Comparison of ENCODE assay signal across 7 mouse cellular contexts in the genomic region with DNA sequence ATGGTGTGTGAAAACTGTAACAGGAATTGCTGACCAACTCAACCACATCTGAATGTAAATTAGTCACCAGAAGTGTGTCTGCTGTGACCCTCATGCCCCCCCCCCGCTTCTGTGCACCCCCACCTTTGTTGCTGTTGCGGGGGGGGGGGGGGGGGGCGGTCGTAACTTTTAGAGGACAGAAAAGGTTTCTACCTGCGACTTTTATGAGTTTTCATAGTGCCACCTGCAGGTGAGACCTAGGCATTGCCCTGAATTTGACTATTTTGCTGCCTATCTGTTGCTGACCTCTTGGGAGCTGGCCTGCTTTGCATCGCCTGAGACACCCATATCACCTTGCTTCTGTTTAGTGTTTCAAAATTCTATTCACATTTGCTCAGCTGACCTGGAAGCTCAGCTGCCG. TPM values are rescaled to one million over a fixed set of nuclear protein-coding genes. Genes with fewer than 3 reads are reported as not detected.
DNase-seq lines count a peak whose midpoint lies in the region; ATAC-seq and TF ChIP-seq lines count a peak whose summit lies in the region.

No protein-coding gene starts in this region.

- H3K4me3 ChIP-seq in layer of hippocampus, adult 2 months, result no peak overlapping the region
- H3K4me3 ChIP-seq in lung, embryonic 14.5 days (ENCODE audit: low read depth, low read length), result no peak overlapping the region
- no peak overlapping the region for H3K4me3 ChIP-seq in stomach, embryonic 16.5 days (replicated peaks; ENCODE audit: low read length)

- ATAC-seq in lung, embryonic 14.5 days (ENCODE audit: insufficient read depth), result no peak
- ATAC-seq in stomach, embryonic 16.5 days (ENCODE audit: insufficient read depth, low FRiP score), result no peak

- no peaks in the 10 kb centered on the region for H3K27me3 ChIP-seq in lung, embryonic 14.5 days (ENCODE audit: insufficient read depth, low read length)
- H3K27me3 ChIP-seq in stomach, embryonic 16.5 days (ENCODE audit: control insufficient read depth, insufficient read depth, low read length), result no peaks in the 10 kb centered on the region

- DNase-seq in layer of hippocampus, adult 2 months (ENCODE audit: low spot score in 2 of 2), result peak in 1 of 2 experiments; percentile 70
- no peak for DNase-seq in layer of hippocampus, adult 9-10 months (ENCODE audit: low spot score)
- peak; percentile 54 for DNase-seq in MEL-GATA-1-ER (ENCODE audit: extremely low read depth, low read depth)
- DNase-seq in brain, embryonic 14.5 days (ENCODE audit: low read depth), result peak; percentile 51
- peak; percentile 68 for DNase-seq in heart, postnatal 4 days
- peak; percentile 76 for DNase-seq in lung, embryonic 14.5 days

- no peak overlapping the region for H3K4me2 ChIP-seq in lung, embryonic 14.5 days
- no peak overlapping the region for H3K4me2 ChIP-seq in stomach, embryonic 16.5 days (ENCODE audit: low read depth, low read length)

- H3K36me3 ChIP-seq in lung, embryonic 14.5 days (ENCODE audit: insufficient read depth), result no peaks in the 10 kb centered on the region
- H3K36me3 ChIP-seq in stomach, embryonic 16.5 days (ENCODE audit: control insufficient read depth, insufficient read depth, low read length), result no peaks in the 10 kb centered on the region

- H3K9ac ChIP-seq in lung, embryonic 14.5 days, result no peak overlapping the region
- H3K9ac ChIP-seq in stomach, embryonic 16.5 days (ENCODE audit: low read length), result 0 out of 2 replicates have a peak overlapping the region, but pooled peaks have one; percentile 54

- no peaks in the 10 kb centered on the region for H3K9me3 ChIP-seq in lung, embryonic 14.5 days (ENCODE audit: low read depth, low read length)
- no peaks in the 10 kb centered on the region for H3K9me3 ChIP-seq in stomach, embryonic 16.5 days (replicated peaks; ENCODE audit: control insufficient read depth, low read length)

- no peak for TF ChIP-seq POLR2A in brain, embryonic 14.5 days (IDR thresholded peaks at IDR 0.05; ENCODE audit: borderline replicate concordance, extremely low read depth, insufficient read depth, insufficient read length, poor library complexity, severe bottlenecking)

- H3K27ac ChIP-seq in layer of hippocampus, adult 2 months, result no peak overlapping the region
- no peak overlapping the region for H3K27ac ChIP-seq in lung, embryonic 14.5 days (ENCODE audit: low read depth)
- no peak overlapping the region for H3K27ac ChIP-seq in stomach, embryonic 16.5 days (ENCODE audit: low read length)

- TF ChIP-seq CTCF in layer of hippocampus, adult 2 months (conservative IDR thresholded peaks at IDR 0.05), result peak; percentile 81
- peak; percentile 65; the same call in 1 of the 2 replicates for TF ChIP-seq CTCF in brain, embryonic 14.5 days (IDR thresholded peaks at IDR 0.05; ENCODE audit: borderline replicate concordance, extremely low read depth, insufficient read depth, insufficient read length)
- peak; percentile 75 for TF ChIP-seq CTCF in lung, embryonic 14.5 days (IDR thresholded peaks at IDR 0.05; ENCODE audit: low read depth)

- 8% methylated on average over 6 of the region's 7 CpGs for WGBS in lung, embryonic 14.5 days
- WGBS in stomach, embryonic 16.5 days, result 4% methylated on average over 6 of the region's 7 CpGs

- no peaks in the 10 kb centered on the region for H3K4me1 ChIP-seq in lung, embryonic 14.5 days (ENCODE audit: insufficient read depth)
- H3K4me1 ChIP-seq in stomach, embryonic 16.5 days (ENCODE audit: control insufficient read depth, insufficient read depth, low read length), result 0 out of 2 replicates have a peak, but pooled peaks cover under 1% of the 10 kb centered on the region

RNA-seq across cellular contexts. Expression of a gene that starts 6.1 kb away (rescaled TPM):
- 100 to 1,000 TPM; 182 to 198 TPM for total RNA-seq in layer of hippocampus, adult 2 months (2021)
- polyA plus RNA-seq in brain, embryonic 14.5 days (2012; rRNA removed), result 124 and 127 TPM in 2 replicates
- total RNA-seq in heart, postnatal 4 days (2021), result 100 to 1,000 TPM; 119 to 134 TPM
- 41.5 and 48.7 TPM in 2 replicates for polyA plus RNA-seq in lung, embryonic 14.5 days (2014; fragmentation: Nextera tagmentation; extraction: Ambion mirVana)
- polyA plus RNA-seq in stomach, embryonic 16.5 days (2015; fragmentation: Nextera tagmentation; extraction: Ambion mirVana), result 59.1 and 79.6 TPM in 2 replicates

RNA-seq across cellular contexts. Expression of a gene that starts 50.7 kb away (rescaled TPM):
- 10 to 100 TPM; 47.4 to 58.2 TPM for total RNA-seq in layer of hippocampus, adult 2 months (2021)
- polyA plus RNA-seq in brain, embryonic 14.5 days (2012; rRNA removed), result 56.0 and 61.9 TPM in 2 replicates
- total RNA-seq in heart, postnatal 4 days (2021), result 100 to 1,000 TPM; 103 to 108 TPM
- polyA plus RNA-seq in lung, embryonic 14.5 days (2014; fragmentation: Nextera tagmentation; extraction: Ambion mirVana), result 18.5 and 20.9 TPM in 2 replicates
- polyA plus RNA-seq in stomach, embryonic 16.5 days (2015; fragmentation: Nextera tagmentation; extraction: Ambion mirVana), result 21.4 and 23.1 TPM in 2 replicates
